Mouse (Mus musculus) megakaryocyte progenitor cell, adult 5-6 weeks (primary cell): ENCODE measurements around the gene Gga2. TPM values are rescaled to one million over a fixed set of nuclear protein-coding genes. Genes with fewer than 3 reads are reported as not detected.

Source experiments
- ATAC-seq: replicated peaks from 2 replicates; pipeline ENCODE4 v1.8.0; 2016; ENCODE audit warnings: mild to moderate bottlenecking, moderate TSS enrichment, inconsistent platforms; ENCODE audit not compliant: poor library complexity
- total RNA-seq, 2 experiments: library from RNA; stranded (forward) in 1 of 2; stranded (reverse) in 1 of 2; fragments of 157-497, 149-512 nt in 1 of 2; fragments of 200-1000 nt in 1 of 2; gene quantifications; 2 replicates each; pipeline versions ENCODE4 v1.2.3 to v1.2.4; 2015 to 2017

Gga2 gene
- total RNA-seq (2015) = 17.1 and 20.0 TPM in 2 replicates
- 19.7 and 21.4 TPM in 2 replicates for total RNA-seq (2017)

- peak; percentile 85 for ATAC-seq
Observed at GRCm38 (mm10) chr7:122020667-122021354, at the start of gene Gga2. Gga2 (minus strand) TSS chr7:122021222.

GRCm38 (mm10) chr7:122067517-122068381 is 46.7 kb upstream of the Gga2 start:
- ATAC-seq = 0 out of 2 replicates have a peak, but pooled peaks have one; percentile 8

- ATAC-seq = peak; percentile 80
Observed at GRCm38 (mm10) chr7:122066945-122067516, 46.0 kb upstream of the Gga2 start, which contains the start of the genes Ubfd1 and Ears2. Ubfd1 (plus strand) TSS chr7:122067175. Ears2 (minus strand) TSS chr7:122067263.

GRCm38 (mm10) chr7:122066102-122066944 is 45.3 kb upstream of the Gga2 start:
- 0 out of 2 replicates have a peak, but pooled peaks have one; percentile 1 for ATAC-seq

GRCm38 (mm10) chr7:122065656-122066055 is 44.6 kb upstream of the Gga2 start:
- no peak for ATAC-seq

- no peak for ATAC-seq
Observed at GRCm38 (mm10) chr7:122056633-122057032, 35.6 kb upstream of the Gga2 start.

GRCm38 (mm10) chr7:122050834-122051233 is 29.8 kb upstream of the Gga2 start:
- ATAC-seq = no peak

- no peak for ATAC-seq
Observed at GRCm38 (mm10) chr7:122048191-122048590, 27.2 kb upstream of the Gga2 start.

- peak; percentile 96 for ATAC-seq
Observed at GRCm38 (mm10) chr7:122046813-122047212, 25.8 kb upstream of the Gga2 start.

- no peak for ATAC-seq
Observed at GRCm38 (mm10) chr7:122045711-122046110, 24.7 kb upstream of the Gga2 start.

- ATAC-seq = no peak
Observed at GRCm38 (mm10) chr7:122045181-122045634, 24.2 kb upstream of the Gga2 start.

- ATAC-seq = no peak
Observed at GRCm38 (mm10) chr7:122044106-122044505, 23.1 kb upstream of the Gga2 start.

GRCm38 (mm10) chr7:122034348-122034747 is 13.3 kb upstream of the Gga2 start:
- peak; percentile 94 for ATAC-seq

GRCm38 (mm10) chr7:122033371-122033770 is 12.3 kb upstream of the Gga2 start:
- peak; percentile 58; the same call in 1 of the 2 replicates for ATAC-seq

- no peak for ATAC-seq
Observed at GRCm38 (mm10) chr7:122022131-122022530, 1.1 kb upstream of the Gga2 start.

- 0 out of 2 replicates have a peak, but pooled peaks have one; percentile 4 for ATAC-seq
Observed at GRCm38 (mm10) chr7:122020273-122020666, 752 bp downstream of the Gga2 start.

GRCm38 (mm10) chr7:122018978-122019377 is 2.0 kb downstream of the Gga2 start:
- no peak for ATAC-seq

GRCm38 (mm10) chr7:122018247-122018646 is 2.8 kb downstream of the Gga2 start:
- peak; percentile 69 for ATAC-seq

- no peak for ATAC-seq
Observed at GRCm38 (mm10) chr7:122015734-122016133, 5.3 kb downstream of the Gga2 start.

- ATAC-seq = no peak
Observed at GRCm38 (mm10) chr7:122015105-122015504, 5.9 kb downstream of the Gga2 start.
